In the genomic region with DNA sequence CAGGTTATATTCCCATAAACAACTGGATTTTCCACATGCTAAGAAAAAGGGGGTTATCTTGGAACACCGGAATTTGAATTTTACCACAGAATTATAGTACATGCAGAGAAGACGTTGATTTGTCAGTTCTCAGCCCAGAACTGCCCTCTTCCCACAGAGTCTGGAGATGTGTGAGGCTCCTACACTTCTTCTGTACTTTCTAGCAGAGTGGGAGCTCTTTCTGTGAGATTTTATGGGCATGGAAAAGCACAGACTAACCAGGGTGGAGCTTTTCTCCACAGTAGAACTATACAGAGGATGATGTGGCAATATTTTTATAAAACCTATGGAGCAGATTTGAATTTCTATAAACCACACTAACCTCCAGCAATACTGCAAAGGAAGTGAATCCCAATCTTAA, we compare ENCODE assay signal across 22 mouse cellular contexts.
A peak's percentile ranks its signal among the peaks of the same experiment; 100 is the strongest.
DNase-seq lines count a peak whose midpoint lies in the region; ATAC-seq lines count a peak whose summit lies in the region.
"Had no signal": no experiment of that assay in that cellular context is flagged by ENCODE, and none has a peak within 500 bp of the region (broad histone marks: within the 10 kb centered on the region; RNA-seq: fewer than 3 reads in every experiment).

No protein-coding gene starts in this region.

- H3K36me3 ChIP-seq in forebrain, embryonic 11.5 days (ENCODE audit: control insufficient read depth, insufficient read depth, low read length): no peaks in the 10 kb centered on the region
- H3K36me3 ChIP-seq: G1E had no signal

- WGBS in forebrain, embryonic 11.5 days: 91% methylated on average over 2 of the region's 2 CpGs

- H3K27me3 ChIP-seq in forebrain, embryonic 11.5 days (ENCODE audit: control insufficient read depth, insufficient read depth, low read length): no peaks in the 10 kb centered on the region
- H3K27me3 ChIP-seq: CH12.LX had no signal

- no peak overlapping the region for H3K4me2 ChIP-seq in forebrain, embryonic 11.5 days (ENCODE audit: low read depth, low read length, severe bottlenecking)

- peak; percentile 93 for ATAC-seq in frontal cortex, adult (ENCODE audit: low TSS enrichment)
- no peak for ATAC-seq in forebrain, embryonic 11.5 days (replicated peaks; ENCODE audit: low FRiP score)
- ATAC-seq: activated CD4-positive, CD25-positive, alpha-beta regulatory T cell, adult 4 months; CD4-positive, CD25-positive, alpha-beta regulatory T cell, adult 4 months; Patski had no signal

- no peak overlapping the region for H3K27ac ChIP-seq in forebrain, embryonic 11.5 days (ENCODE audit: low read depth, low read length)

- H3K9me3 ChIP-seq in forebrain, embryonic 11.5 days (ENCODE audit: control insufficient read depth, low read length): no peaks in the 10 kb centered on the region
- H3K9me3 ChIP-seq: G1E had no signal

- no peak overlapping the region for H3K4me3 ChIP-seq in forebrain, embryonic 11.5 days (ENCODE audit: low read depth, low read length)

- no peak for DNase-seq in frontal cortex, postnatal 25 days (ENCODE audit: low spot score in 2 of 2)
- DNase-seq in frontal cortex, adult 2 months (ENCODE audit: extremely low spot score in 1 of 2, low spot score in 1 of 2): peak; percentile 2 to 14
- no peak for DNase-seq in frontal cortex, postnatal 14 days (ENCODE audit: low spot score in 2 of 2)
- peak; percentile 47 for DNase-seq in brain, adult 2 months (ENCODE audit: low read depth, low spot score)
- DNase-seq in forebrain, embryonic 11.5 days (ENCODE audit: low spot score): no peak
- DNase-seq: adrenal gland, adult 2 months; adrenal gland, adult 8-10 months; adrenal gland, postnatal 10 days; adrenal gland, postnatal 14 days; adrenal gland, postnatal 25 days; adrenal gland, postnatal 36 days; B cell, adult 2 months; cerebellum, adult 11 months; cerebellum, adult 11-12 months; cerebellum, adult 18-20 months; cerebellum, adult 2 months had no signal

- H3K4me1 ChIP-seq in forebrain, embryonic 11.5 days (replicated peaks; ENCODE audit: control insufficient read depth, insufficient read depth, low read length): no peaks in the 10 kb centered on the region

- H3K9ac ChIP-seq in forebrain, embryonic 11.5 days (ENCODE audit: low read length): no peak overlapping the region

Comparison
In these comparisons a context has a peak if more than half of its experiments do, and no peak if none do; other contexts are left out.
1. DNase-seq: peak in frontal cortex, adult 2 months (2 of 2) and brain, adult 2 months (single experiment); none in frontal cortex, postnatal 25 days (0 of 2), frontal cortex, postnatal 14 days (0 of 2) and forebrain, embryonic 11.5 days (single experiment).